Mouse (Mus musculus) C2C12 (cell line): ENCODE measurements around the gene Ndufb8.

Experiments
- CEBPB ChIP-seq: IDR thresholded peaks from one replicate; pipeline ENCODE4 v1.6.1; 2011; ENCODE audit warnings: low read depth, mild to moderate bottlenecking, control low read depth, moderate library complexity
- CTCF ChIP-seq: IDR thresholded peaks from one replicate; pipeline ENCODE4 v1.5.1; 2011; ENCODE audit not compliant: control insufficient read depth, insufficient read depth, insufficient read length
- FOSL1 ChIP-seq: IDR thresholded peaks from one replicate; pipeline ENCODE4 v1.8.0; 2011; ENCODE audit warnings: mild to moderate bottlenecking, low read length; ENCODE audit not compliant: poor library complexity, insufficient read depth, severe bottlenecking
- MAX ChIP-seq: IDR thresholded peaks from one replicate; pipeline ENCODE4 v1.6.1; 2011; ENCODE audit warnings: mild to moderate bottlenecking, control low read depth
- MYOD1 ChIP-seq: IDR thresholded peaks from one replicate; pipeline ENCODE4 v1.6.1; 2011; ENCODE audit warnings: low read depth; ENCODE audit not compliant: control insufficient read depth, insufficient read length
- MYOG ChIP-seq: IDR thresholded peaks from one replicate; pipeline ENCODE4 v1.6.1; 2011; ENCODE audit not compliant: control insufficient read depth, insufficient read length; ENCODE audit errors: extremely low read depth
- USF1 ChIP-seq: IDR thresholded peaks from one replicate; pipeline ENCODE4 v1.6.1; 2011; ENCODE audit warnings: low read depth, mild to moderate bottlenecking, control low read depth, moderate library complexity

DNA sequence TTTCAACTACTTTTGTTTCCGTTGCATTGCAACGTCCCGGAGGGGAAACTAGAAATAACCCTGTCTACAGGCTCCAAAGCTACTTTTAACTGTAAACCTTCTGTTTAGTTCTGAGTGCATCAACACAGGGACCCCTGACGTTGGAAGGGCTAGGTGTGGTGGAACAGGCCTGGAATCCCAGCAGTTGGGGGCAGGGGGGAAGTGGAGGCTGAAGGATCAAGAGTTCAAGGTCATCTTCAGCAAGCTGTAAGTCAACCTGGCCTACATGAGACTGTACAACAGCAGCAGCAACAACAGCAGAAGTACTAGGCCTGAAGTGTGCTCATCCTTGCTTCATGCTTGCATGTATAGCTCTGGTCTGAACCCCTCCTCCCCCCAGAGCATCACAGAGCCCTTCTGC, 32.8 kb upstream of the Ndufb8 start:
- TF ChIP-seq CTCF (no peak), USF1 (no peak), MAX (no peak), MYOG (no peak), MYOD1 (no peak), FOSL1 (no peak), CEBPB (no peak)
